Mouse (Mus musculus): ENCODE data around the gene Olfr801. TPM values are rescaled to one million over a fixed set of nuclear protein-coding genes. Genes with fewer than 3 reads are reported as not detected.

Gene Olfr801
- not detected for total RNA-seq (2021)
- long read RNA-seq, experiment 1 = 0 reads
- long read RNA-seq, experiment 2 = 0 reads

GRCm38 (mm10) chr10:129673765-129674164 is at the start of gene Olfr801:
Gene Olfr801, minus strand, starts transcription at chr10:129673865.
- no peak for DNase-seq (ENCODE audit: low spot score in 2 of 2)

GRCm38 (mm10) chr10:129702910-129703309 is 29.2 kb upstream of the Olfr801 start, which contains the start of gene Olfr804:
Gene Olfr804, plus strand, starts transcription at chr10:129703210.
- no peak for DNase-seq (ENCODE audit: low spot score in 2 of 2)

- no peak for DNase-seq (ENCODE audit: low spot score in 2 of 2)
Measured at GRCm38 (mm10) chr10:129694186-129694585, 20.5 kb upstream of the Olfr801 start, which contains the start of gene Olfr803. Gene Olfr803, minus strand, starts transcription at chr10:129694286.

- DNase-seq (ENCODE audit: low spot score in 2 of 2) = no peak
Measured at GRCm38 (mm10) chr10:129688069-129688468, 14.4 kb upstream of the Olfr801 start, which contains the start of gene Olfr802. Gene Olfr802, minus strand, starts transcription at chr10:129688169.

GRCm38 (mm10) chr10:129657394-129657793 is 16.3 kb downstream of the Olfr801 start, which contains the start of gene Olfr800:
Gene Olfr800, plus strand, starts transcription at chr10:129657694.
- DNase-seq (ENCODE audit: low spot score in 2 of 2) = no peak

- DNase-seq (ENCODE audit: low spot score in 2 of 2) = no peak
Measured at GRCm38 (mm10) chr10:129651763-129652162, 21.9 kb downstream of the Olfr801 start.

- no peak for DNase-seq (ENCODE audit: low spot score in 2 of 2)
Measured at GRCm38 (mm10) chr10:129637184-129637583, 36.5 kb downstream of the Olfr801 start, which contains the start of gene Olfr799. Gene Olfr799, plus strand, starts transcription at chr10:129637484.

- no peak for DNase-seq (ENCODE audit: low spot score in 2 of 2)
Measured at GRCm38 (mm10) chr10:129627834-129628233, 45.8 kb downstream of the Olfr801 start, which contains the start of gene Olfr798. Gene Olfr798, minus strand, starts transcription at chr10:129627934.

GRCm38 (mm10) chr10:129623251-129623650 is 50.4 kb downstream of the Olfr801 start:
- no peak for DNase-seq (ENCODE audit: low spot score in 2 of 2)

- no peak for DNase-seq (ENCODE audit: low spot score in 2 of 2)
Measured at GRCm38 (mm10) chr10:129621724-129622123, 51.9 kb downstream of the Olfr801 start.

Other genes starting within 250 kb of the Olfr801 start
- gene Olfr786, start 246.6 kb downstream of the Olfr801 start, total RNA-seq (2021) = not detected
- gene Olfr787, start 212.0 kb downstream of the Olfr801 start, total RNA-seq (2021) = not detected
- not detected for gene Olfr788, start 202.9 kb downstream of the Olfr801 start, total RNA-seq (2021)
- not detected for gene Olfr789, start 189.1 kb downstream of the Olfr801 start, total RNA-seq (2021)
- not detected for gene Olfr790, start 175.4 kb downstream of the Olfr801 start, total RNA-seq (2021)
- gene Olfr791, start 152.1 kb downstream of the Olfr801 start, total RNA-seq (2021) = not detected
- gene Olfr792, start 134.7 kb downstream of the Olfr801 start, total RNA-seq (2021) = not detected
- gene Olfr794, start 106.2 kb downstream of the Olfr801 start, total RNA-seq (2021) = not detected
- not detected for gene Olfr796, start 61.3 kb downstream of the Olfr801 start, total RNA-seq (2021)
- not detected for gene Olfr798, start 45.9 kb downstream of the Olfr801 start, total RNA-seq (2021)
- gene Olfr799, start 36.4 kb downstream of the Olfr801 start, total RNA-seq (2021) = not detected
- gene Olfr800, start 16.2 kb downstream of the Olfr801 start, total RNA-seq (2021) = not detected
- not detected for gene Olfr802, start 14.3 kb upstream of the Olfr801 start, total RNA-seq (2021)
- not detected for gene Olfr803, start 20.4 kb upstream of the Olfr801 start, total RNA-seq (2021)
- gene Olfr804, start 29.3 kb upstream of the Olfr801 start, total RNA-seq (2021) = not detected
- not detected for gene Olfr805, start 55.5 kb upstream of the Olfr801 start, total RNA-seq (2021)
- not detected for gene Olfr806, start 68.1 kb upstream of the Olfr801 start, total RNA-seq (2021)
- gene Olfr807, start 83.9 kb upstream of the Olfr801 start, total RNA-seq (2021) = not detected
- gene Olfr808, start 91.6 kb upstream of the Olfr801 start, total RNA-seq (2021) = not detected
- not detected for gene Olfr809, start 100.8 kb upstream of the Olfr801 start, total RNA-seq (2021)
- not detected for gene Olfr810, start 121.1 kb upstream of the Olfr801 start, total RNA-seq (2021)
- not detected for gene Olfr811, start 130.5 kb upstream of the Olfr801 start, total RNA-seq (2021)
- not detected for gene Olfr812, start 172.2 kb upstream of the Olfr801 start, total RNA-seq (2021)
- not detected for gene Olfr813, start 181.5 kb upstream of the Olfr801 start, total RNA-seq (2021)
- gene Olfr814, start 206.0 kb upstream of the Olfr801 start, total RNA-seq (2021) = not detected
- not detected for gene Olfr815, start 232.0 kb upstream of the Olfr801 start, total RNA-seq (2021)
- not detected for gene Olfr816, start 241.7 kb upstream of the Olfr801 start, total RNA-seq (2021)

Measured in gastrocnemius, postnatal 4 days (tissue).